Mouse (Mus musculus) embryonic facial prominence, embryonic 15.5 days (tissue): ENCODE measurements around the gene Mdk. TPM values are rescaled to one million over a fixed set of nuclear protein-coding genes. Genes with fewer than 3 reads are reported as not detected.

Experiments used
- ATAC-seq: fragments of 200-750 bp; cut with Nextera tagmentation; 2 replicates; pipeline ENCODE4 v1.8.0; 2017; ENCODE audit warnings: low read depth, moderate TSS enrichment; ENCODE audit not compliant: insufficient number of reproducible peaks, low FRiP score, low TSS enrichment
- H3K27ac ChIP-seq: fragments of 300-500 bp; sonication (generic); replicated peaks from 2 replicates; pipeline ENCODE4 v1.5.1; 2015; ENCODE audit warnings: mild to moderate bottlenecking, inconsistent platforms
- H3K27me3 ChIP-seq: fragments of 300-500 bp; sonication (generic); 2 replicates; pipeline ENCODE4 v1.6.1; 2015; ENCODE audit warnings: inconsistent platforms
- H3K36me3 ChIP-seq: fragments of 300-500 bp; sonication (generic); 2 replicates; pipeline ENCODE4 v1.6.1; 2015; ENCODE audit warnings: mild to moderate bottlenecking, inconsistent platforms
- H3K4me1 ChIP-seq: fragments of 300-500 bp; sonication (generic); 2 replicates; pipeline ENCODE4 v1.6.1; 2015; ENCODE audit warnings: inconsistent platforms
- H3K4me2 ChIP-seq: fragments of 300-500 bp; sonication (generic); replicated peaks from 2 replicates; pipeline ENCODE4 v1.6.1; 2015; ENCODE audit warnings: mild to moderate bottlenecking, inconsistent platforms
- H3K4me3 ChIP-seq: fragments of 300-500 bp; sonication (generic); replicated peaks from 2 replicates; pipeline ENCODE4 v1.5.1; 2015; ENCODE audit warnings: mild to moderate bottlenecking, inconsistent platforms
- H3K9ac ChIP-seq: fragments of 300-500 bp; sonication (generic); 2 replicates; pipeline ENCODE4 v1.6.1; 2015; ENCODE audit warnings: inconsistent platforms
- H3K9me3 ChIP-seq: fragments of 300-500 bp; sonication (generic); replicated peaks from 2 replicates; pipeline ENCODE4 v1.6.1; 2016; ENCODE audit warnings: inconsistent platforms
- WGBS: fragments of 180-500 bp; shearing (Covaris S2); methylation state at CpG from one replicate; pipeline ENCODE4 v1.1.7; 2015; 5-methylcytosine and 5-hydroxymethylcytosine counted together
- polyA plus RNA-seq: library from polyadenylated mRNA; unstranded; fragments of >200 nt; fragmentation: Nextera tagmentation; extraction: Ambion mirVana; gene quantifications from 2 replicates; pipeline ENCODE4 v1.2.1, GENCODE M21; 2015

Mdk gene
- polyA plus RNA-seq, 1 experiment from 2014 or later = 898 TPM

DNA sequence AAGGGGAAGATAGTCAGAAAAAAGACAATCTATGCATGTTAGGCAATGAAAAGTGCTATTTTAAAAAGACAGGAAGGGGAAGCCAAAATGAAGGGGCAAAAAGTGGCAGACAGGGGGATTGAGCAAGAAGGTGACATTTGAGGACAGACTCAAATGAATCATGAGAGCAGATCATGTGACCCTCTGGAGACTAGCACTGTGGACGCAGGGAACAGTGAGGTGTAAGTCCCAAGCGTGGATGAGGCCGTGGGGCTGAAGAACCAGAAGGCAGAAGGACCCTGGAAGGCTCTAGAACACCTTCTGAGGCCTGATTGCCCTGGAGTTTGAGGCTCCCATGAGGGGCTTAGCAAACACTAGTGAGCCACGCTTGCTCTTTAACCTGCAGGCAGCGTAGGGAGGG is 34.3 kb upstream of the Mdk start:
- no peak overlapping the region for H3K4me2 ChIP-seq
- no peak overlapping the region for H3K9ac ChIP-seq
- no peaks in the 10 kb centered on the region for H3K27me3 ChIP-seq
- 85% methylated on average over 5 of the region's 5 CpGs for WGBS
- no peak for ATAC-seq
- no peaks in the 10 kb centered on the region for H3K9me3 ChIP-seq
- H3K4me1 ChIP-seq = peaks cover 38% of the 10 kb centered on the region
- no peak overlapping the region for H3K27ac ChIP-seq
- no peaks in the 10 kb centered on the region for H3K36me3 ChIP-seq
- H3K4me3 ChIP-seq = no peak overlapping the region

DNA sequence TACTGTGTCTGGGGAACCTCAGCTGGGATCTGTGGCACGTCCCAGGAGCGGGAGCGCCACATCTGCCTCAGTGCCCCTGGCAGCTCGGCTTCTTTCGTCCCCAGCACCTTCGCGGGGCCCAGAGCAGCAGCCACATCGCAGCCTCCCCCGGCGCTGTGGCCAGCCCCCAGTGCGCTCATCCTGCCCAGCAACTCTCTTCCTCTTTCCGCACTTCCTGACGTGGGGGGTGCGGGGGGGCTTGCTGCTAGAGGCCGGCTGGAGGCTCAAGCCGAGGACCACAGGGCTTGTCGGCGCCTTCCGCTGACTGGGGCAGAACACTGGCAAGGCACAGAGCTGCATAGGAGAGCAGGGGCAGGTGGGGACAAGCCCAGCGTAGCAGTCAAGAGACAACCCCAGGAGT is 33.3 kb upstream of the Mdk start:
- no peaks in the 10 kb centered on the region for H3K9me3 ChIP-seq
- H3K9ac ChIP-seq = peak overlapping the region; percentile 28; the same call in 1 of the 2 replicates
- peaks cover 35% of the 10 kb centered on the region for H3K4me1 ChIP-seq
- peak overlapping the region; percentile 85 for H3K4me2 ChIP-seq
- no peak for ATAC-seq
- peak overlapping the region; percentile 84 for H3K4me3 ChIP-seq
- no peaks in the 10 kb centered on the region for H3K36me3 ChIP-seq
- peak overlapping the region; percentile 86 for H3K27ac ChIP-seq
- no peaks in the 10 kb centered on the region for H3K27me3 ChIP-seq
- 16% methylated on average over 20 of the region's 20 CpGs for WGBS

DNA sequence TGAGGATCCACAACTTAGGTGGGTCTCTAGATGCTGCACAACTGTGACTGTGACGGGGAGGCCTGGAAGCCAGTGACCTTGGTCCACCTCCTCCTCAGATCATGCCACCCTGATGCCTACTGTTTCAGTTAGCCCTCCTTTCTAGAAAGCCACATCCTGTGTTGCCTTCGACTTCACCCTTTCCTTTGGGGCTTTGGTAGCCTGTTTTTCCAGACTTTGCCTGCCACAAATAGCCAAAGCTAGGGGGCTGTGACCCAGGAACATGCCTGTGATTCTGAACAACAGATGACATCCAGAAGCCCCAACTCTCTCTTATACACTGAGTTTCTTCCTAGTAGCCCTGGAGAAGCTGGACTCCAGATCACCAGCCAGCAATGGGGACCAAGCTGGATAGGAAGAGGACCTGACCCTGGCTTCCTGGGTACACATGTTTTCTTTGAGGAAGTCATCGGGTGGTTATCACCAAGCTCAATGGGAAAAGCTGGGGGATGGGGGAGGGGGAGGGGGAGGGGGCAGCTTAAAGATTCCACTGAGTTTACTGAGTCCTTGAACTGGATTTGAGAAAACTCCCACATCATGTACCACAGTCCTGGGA is 32.6 kb upstream of the Mdk start:
- H3K4me1 ChIP-seq = peaks cover 41% of the 10 kb centered on the region
- peak overlapping the region; percentile 84 for H3K4me3 ChIP-seq
- WGBS = 53% methylated on average over 3 of the region's 3 CpGs
- H3K9ac ChIP-seq = peak overlapping the region; percentile 28; the same call in 1 of the 2 replicates
- no peak for ATAC-seq
- H3K27me3 ChIP-seq = no peaks in the 10 kb centered on the region
- no peaks in the 10 kb centered on the region for H3K9me3 ChIP-seq
- H3K27ac ChIP-seq = peak overlapping the region; percentile 86
- H3K36me3 ChIP-seq = 0 out of 2 replicates have a peak, but pooled peaks cover 4% of the 10 kb centered on the region
- H3K4me2 ChIP-seq = peak overlapping the region; percentile 85

- Histone ChIP-seq H3K4me3 (peak overlapping the region; percentile 84), H3K4me1 (peaks cover 52% of the 10 kb centered on the region), H3K36me3 (0 out of 2 replicates have a peak, but pooled peaks cover 4% of the 10 kb centered on the region), H3K27me3 (no peaks in the 10 kb centered on the region), H3K9me3 (no peaks in the 10 kb centered on the region), H3K9ac (peak overlapping the region; percentile 93), H3K4me2 (peak overlapping the region; percentile 85), H3K27ac (peak overlapping the region; percentile 86)
- WGBS = 0% methylated on average over 48 of the region's 57 CpGs
- peak; percentile 92 for ATAC-seq
These were observed 31.4 kb upstream of the Mdk start for GRCm38 (mm10) chr2:91963443-91963932.

- Histone ChIP-seq H3K27me3 (no peaks in the 10 kb centered on the region), H3K9me3 (no peaks in the 10 kb centered on the region), H3K9ac (peak overlapping the region; percentile 93), H3K4me3 (peak overlapping the region; percentile 84), H3K27ac (peak overlapping the region; percentile 86), H3K4me1 (peaks cover 49% of the 10 kb centered on the region), H3K36me3 (0 out of 2 replicates have a peak, but pooled peaks cover 4% of the 10 kb centered on the region), H3K4me2 (peak overlapping the region; percentile 85)
- under 1% methylated on average over 39 of the region's 39 CpGs for WGBS
- no peak for ATAC-seq
These were observed 30.8 kb upstream of the Mdk start for GRCm38 (mm10) chr2:91962864-91963401.

GRCm38 (mm10) chr2:91961901-91962761 is 30.0 kb upstream of the Mdk start:
- 0 out of 2 replicates have a peak, but pooled peaks cover 4% of the 10 kb centered on the region for H3K36me3 ChIP-seq
- no peaks in the 10 kb centered on the region for H3K9me3 ChIP-seq
- peaks cover 55% of the 10 kb centered on the region for H3K4me1 ChIP-seq
- peak overlapping the region; percentile 85 for H3K4me2 ChIP-seq
- ATAC-seq = no peak
- peak overlapping the region; percentile 35; the same call in 1 of the 2 replicates for H3K27ac ChIP-seq
- WGBS = 44% methylated on average over 4 of the region's 4 CpGs
- H3K4me3 ChIP-seq = peak overlapping the region; percentile 84
- H3K27me3 ChIP-seq = no peaks in the 10 kb centered on the region
- peak overlapping the region; percentile 93; the same call in 1 of the 2 replicates for H3K9ac ChIP-seq

DNA sequence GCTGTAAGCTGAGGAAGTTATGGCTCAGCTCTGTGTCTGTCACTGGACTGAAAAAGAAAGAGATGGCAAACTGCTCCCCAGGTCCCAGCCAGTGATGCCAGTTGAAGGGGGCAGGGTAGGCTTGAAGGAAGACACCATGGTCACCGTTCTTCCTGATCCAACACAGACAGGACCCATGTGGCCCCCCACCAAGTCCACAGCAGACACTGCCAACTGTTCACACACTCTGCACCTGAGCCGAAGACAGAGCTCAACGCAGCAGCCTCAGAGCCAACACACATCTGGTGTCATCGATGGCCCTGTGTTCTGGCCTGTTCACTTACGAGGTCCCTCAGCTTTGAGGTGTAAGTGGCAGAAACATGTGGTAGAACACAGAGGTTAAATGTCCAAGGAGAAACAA is 28.4 kb upstream of the Mdk start:
- no peaks in the 10 kb centered on the region for H3K9me3 ChIP-seq
- H3K36me3 ChIP-seq = 0 out of 2 replicates have a peak, but pooled peaks cover 4% of the 10 kb centered on the region
- H3K9ac ChIP-seq = no peak overlapping the region
- peaks cover 63% of the 10 kb centered on the region for H3K4me1 ChIP-seq
- H3K27me3 ChIP-seq = no peaks in the 10 kb centered on the region
- no peak overlapping the region for H3K4me3 ChIP-seq
- 90% methylated on average over 5 of the region's 5 CpGs for WGBS
- no peak overlapping the region for H3K27ac ChIP-seq
- no peak overlapping the region for H3K4me2 ChIP-seq
- no peak for ATAC-seq

DNA sequence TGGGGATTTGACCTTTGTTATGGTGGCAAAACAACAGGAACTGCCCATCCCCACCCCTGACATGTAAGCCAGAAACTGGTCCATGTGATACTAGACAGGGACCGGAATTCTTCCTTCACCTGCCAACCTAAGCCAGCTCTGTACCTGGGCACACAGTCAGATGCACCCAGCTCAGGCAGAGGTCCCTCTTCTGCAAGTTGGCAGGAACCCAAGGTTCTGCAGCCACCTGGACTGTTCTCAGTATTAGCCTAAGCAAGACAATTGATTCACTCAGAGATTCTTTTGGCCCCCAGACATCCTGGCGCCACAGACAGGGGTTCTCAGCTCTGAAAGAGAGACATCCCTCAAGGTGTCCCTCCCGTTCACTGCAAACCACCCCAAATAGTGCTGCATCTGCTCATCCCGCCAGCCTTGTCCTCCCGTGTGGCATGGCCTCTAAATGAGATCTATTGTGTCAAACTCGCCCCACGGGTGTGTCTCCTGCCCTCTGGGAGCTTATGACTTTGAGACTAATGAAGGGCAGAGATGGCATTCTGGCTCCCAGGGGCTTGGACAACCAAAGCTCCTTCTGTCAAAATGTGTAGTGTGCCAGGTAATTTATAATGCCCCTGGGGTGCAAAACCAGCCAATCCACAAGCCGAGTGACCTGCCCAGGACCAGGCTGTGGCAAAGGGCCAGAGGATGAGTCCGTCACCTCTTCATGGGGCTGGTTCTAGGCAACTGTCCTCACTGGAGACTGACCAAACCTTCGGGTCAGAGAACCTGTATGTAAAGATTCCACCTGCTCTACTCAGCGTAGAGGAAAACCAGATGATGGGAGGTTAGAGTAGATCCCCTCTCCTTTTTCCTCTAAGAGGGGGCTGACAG is 27.7 kb upstream of the Mdk start:
- Histone ChIP-seq H3K4me2 (no peak overlapping the region), H3K27ac (no peak overlapping the region), H3K9ac (no peak overlapping the region), H3K9me3 (no peaks in the 10 kb centered on the region), H3K27me3 (no peaks in the 10 kb centered on the region), H3K36me3 (0 out of 2 replicates have a peak, but pooled peaks cover 4% of the 10 kb centered on the region), H3K4me3 (no peak overlapping the region), H3K4me1 (peaks cover 66% of the 10 kb centered on the region)
- ATAC-seq = no peak
- WGBS = 71% methylated on average over 11 of the region's 11 CpGs

DNA sequence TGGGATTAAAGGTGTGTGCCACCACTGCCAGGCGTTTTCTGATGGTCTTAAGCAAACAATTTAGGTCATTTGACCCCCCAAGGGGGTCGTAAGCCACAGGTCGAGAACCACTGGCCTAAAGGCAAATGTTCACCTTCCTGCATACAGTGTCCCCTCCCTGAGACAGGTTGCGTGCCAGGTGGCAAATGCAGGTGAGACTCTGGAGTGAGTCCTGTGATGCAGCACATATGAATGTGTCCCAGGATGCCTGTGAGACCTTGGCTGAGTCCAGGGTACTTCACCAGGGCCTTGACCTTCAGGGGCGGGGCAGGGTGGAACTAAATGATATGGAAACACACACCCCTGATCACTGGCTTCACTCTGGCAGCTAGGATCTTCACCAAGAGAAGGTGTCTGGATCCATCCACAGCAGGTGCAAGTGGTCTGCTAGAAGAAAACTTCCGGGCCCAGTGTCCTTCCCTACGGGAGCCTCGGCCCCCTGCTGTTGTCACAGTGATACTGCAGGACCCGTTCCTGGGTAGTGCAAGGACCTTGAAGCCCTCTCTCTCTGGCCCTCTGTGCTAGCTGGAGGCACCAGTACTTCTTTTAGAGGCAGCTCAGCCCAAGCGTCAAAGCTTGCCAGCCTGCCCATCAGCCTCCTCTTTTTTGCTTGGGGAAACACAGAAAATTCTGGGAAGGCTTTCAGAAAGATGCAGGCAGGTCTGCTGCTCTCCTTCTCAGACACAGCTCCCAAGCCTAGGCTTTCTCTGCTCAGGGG is 26.8 kb upstream of the Mdk start:
- Histone ChIP-seq H3K9me3 (no peaks in the 10 kb centered on the region), H3K36me3 (0 out of 2 replicates have a peak, but pooled peaks cover 4% of the 10 kb centered on the region), H3K4me3 (no peak overlapping the region), H3K27me3 (no peaks in the 10 kb centered on the region), H3K4me1 (peaks cover 69% of the 10 kb centered on the region), H3K4me2 (no peak overlapping the region), H3K9ac (no peak overlapping the region), H3K27ac (no peak overlapping the region)
- no peak for ATAC-seq
- WGBS = 45% methylated on average over 10 of the region's 10 CpGs

DNA sequence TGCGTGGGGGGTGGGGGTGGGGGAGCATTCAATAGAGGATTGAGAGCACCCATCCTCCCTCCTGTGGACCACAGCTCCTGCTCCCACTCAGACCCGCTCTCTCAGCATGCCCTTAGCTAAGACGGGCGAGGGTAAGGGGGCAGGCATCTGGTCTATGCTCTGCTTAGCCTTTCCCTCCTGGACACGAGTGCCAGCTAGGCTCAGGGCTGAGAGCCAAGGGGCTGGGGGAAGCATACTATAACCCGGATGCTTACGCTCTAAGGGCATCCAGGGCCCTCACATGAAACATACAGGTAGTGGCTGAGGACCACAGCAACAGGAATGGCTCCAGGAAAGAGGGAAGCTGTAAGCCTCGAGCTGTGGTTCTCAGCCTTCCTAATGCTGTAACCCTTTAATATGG is 26.0 kb upstream of the Mdk start:
- no peak overlapping the region for H3K4me2 ChIP-seq
- 72% methylated on average over 8 of the region's 8 CpGs for WGBS
- H3K4me3 ChIP-seq = no peak overlapping the region
- H3K4me1 ChIP-seq = peaks cover 74% of the 10 kb centered on the region
- no peak overlapping the region for H3K9ac ChIP-seq
- ATAC-seq = no peak
- H3K9me3 ChIP-seq = no peaks in the 10 kb centered on the region
- H3K27me3 ChIP-seq = no peaks in the 10 kb centered on the region
- no peak overlapping the region for H3K27ac ChIP-seq
- H3K36me3 ChIP-seq = 0 out of 2 replicates have a peak, but pooled peaks cover 4% of the 10 kb centered on the region
